Mouse (Mus musculus) forebrain, postnatal 0 days (tissue): ENCODE data around the gene Rapsn. TPM values are rescaled to one million over a fixed set of nuclear protein-coding genes. Genes with fewer than 3 reads are reported as not detected.

Experiments
- ATAC-seq: fragments of 200-750 bp; cut with Nextera tagmentation; 2 replicates; pipeline ENCODE4 v1.8.0; 2017; ENCODE audit warnings: mild to moderate bottlenecking, moderate library complexity
- DNase-seq: peaks from one replicate; pipeline ENCODE4 v3.0.0-alpha.2; 2015
- H3K27ac ChIP-seq: fragments of 300-500 bp; sonication (generic); 2 replicates; pipeline ENCODE4 v1.5.1; 2014; ENCODE audit warnings: low read depth, mild to moderate bottlenecking, antibody characterized with exemption, low read length, moderate library complexity, mixed read lengths
- H3K27me3 ChIP-seq: fragments of 300-500 bp; sonication (generic); 2 replicates; pipeline ENCODE4 v1.6.1; 2014; ENCODE audit warnings: mild to moderate bottlenecking, low read length, mixed read lengths; ENCODE audit not compliant: insufficient read depth
- H3K36me3 ChIP-seq: fragments of 300-500 bp; sonication (generic); 2 replicates; pipeline ENCODE4 v1.6.1; 2014; ENCODE audit warnings: mild to moderate bottlenecking, moderate library complexity; ENCODE audit not compliant: insufficient read depth
- H3K4me1 ChIP-seq: fragments of 300-500 bp; sonication (generic); 2 replicates; pipeline ENCODE4 v1.6.1; 2014; ENCODE audit warnings: antibody characterized with exemption; ENCODE audit not compliant: insufficient read depth
- H3K4me2 ChIP-seq: fragments of 300-500 bp; sonication (generic); 2 replicates; pipeline ENCODE4 v1.6.1; 2014; ENCODE audit warnings: low read depth, mild to moderate bottlenecking, moderate library complexity
- H3K4me3 ChIP-seq: fragments of 300-500 bp; sonication (generic); 2 replicates; pipeline ENCODE4 v1.5.1; 2014; ENCODE audit warnings: low read depth, low read length, mixed read lengths
- H3K9ac ChIP-seq: fragments of 300-500 bp; sonication (generic); 2 replicates; pipeline ENCODE4 v1.6.1; 2014; ENCODE audit warnings: mild to moderate bottlenecking
- H3K9me3 ChIP-seq: fragments of 300-500 bp; sonication (generic); 2 replicates; pipeline ENCODE4 v1.6.1; 2016; ENCODE audit warnings: low read length
- CTCF ChIP-seq: sonication (generic); IDR thresholded peaks from 2 replicates; pipeline ENCODE4 v1.5.1; 2016; ENCODE audit warnings: antibody characterized with exemption, control low read depth, low read depth
- WGBS: fragments of 180-500 bp; shearing (Covaris S2); extraction: QIAGEN DNeasy Blood & Tissue Kit; methylation state at CpG from one replicate; pipeline ENCODE4 v1.1.7; 2014; 5-methylcytosine and 5-hydroxymethylcytosine counted together
- polyA plus RNA-seq: library from polyadenylated mRNA; unstranded; fragments of >200 nt; fragmentation: Nextera tagmentation; extraction: Ambion mirVana; gene quantifications from 2 replicates; pipeline ENCODE4 v1.2.1, GENCODE M21; 2015
- total RNA-seq: library from RNA; depleted of rRNA; stranded (reverse); fragments of >200 nt; gene quantifications from 2 replicates; pipeline ENCODE4 v1.2.3, GENCODE M21; 2014

Rapsn gene
- total and polyA plus RNA-seq, 2 experiments from 2014 or later, result 0.38 to 1.1 TPM

GRCm38 (mm10) chr2:91053181-91053933 is 17.9 kb downstream of the Rapsn start:
- no peak for TF ChIP-seq CTCF
- no peak for DNase-seq
- no peaks in the 10 kb centered on the region for H3K27me3 ChIP-seq
- ATAC-seq, result peak; percentile 47
- H3K4me3 ChIP-seq, result peak overlapping the region; percentile 88
- H3K4me1 ChIP-seq, result peaks cover 11% of the 10 kb centered on the region
- no peaks in the 10 kb centered on the region for H3K9me3 ChIP-seq
- H3K36me3 ChIP-seq, result peaks cover 32% of the 10 kb centered on the region
- H3K9ac ChIP-seq, result peak overlapping the region; percentile 80
- 0% methylated on average over 6 of the region's 6 CpGs for WGBS
- peak overlapping the region; percentile 82 for H3K4me2 ChIP-seq
- H3K27ac ChIP-seq, result no peak overlapping the region; the same call in 1 of the 2 replicates

GRCm38 (mm10) chr2:91053934-91054382 is 18.5 kb downstream of the Rapsn start, which contains the start of gene Psmc3:
Gene Psmc3, plus strand, starts transcription at chr2:91054009.
- under 1% methylated on average over 40 of the region's 40 CpGs for WGBS

GRCm38 (mm10) chr2:91058435-91058834 is 23.0 kb downstream of the Rapsn start:
- peaks cover 8% of the 10 kb centered on the region for H3K4me1 ChIP-seq
- DNase-seq, result no peak
- no peak for ATAC-seq
- H3K9ac ChIP-seq, result no peak overlapping the region
- no peak overlapping the region for H3K27ac ChIP-seq
- H3K9me3 ChIP-seq, result no peaks in the 10 kb centered on the region
- H3K36me3 ChIP-seq, result peaks cover 69% of the 10 kb centered on the region
- TF ChIP-seq CTCF, result no peak
- H3K27me3 ChIP-seq, result no peaks in the 10 kb centered on the region
- 91% methylated on average over 5 of the region's 5 CpGs for WGBS
- H3K4me2 ChIP-seq, result no peak overlapping the region
- H3K4me3 ChIP-seq, result no peak overlapping the region

More at GRCm38 (mm10) chr2:91053934-91054382, 18.5 kb downstream of the Rapsn start, which contains the start of gene Psmc3:
- ATAC-seq (peak; percentile 99), DNase-seq (peak; percentile 96)
- peak within 1 kb of the TSS; percentile 88 for H3K4me3 ChIP-seq
- H3K36me3 ChIP-seq, result peaks cover 38% of the 10 kb centered on the region
- peaks cover 11% of the 10 kb centered on the region for H3K4me1 ChIP-seq
- H3K4me2 ChIP-seq, result peak within 1 kb of the TSS; percentile 82
- H3K27ac ChIP-seq, result peak within 1 kb of the TSS; percentile 90
- H3K9me3 ChIP-seq, result no peaks in the 10 kb centered on the region
- no peaks in the 10 kb centered on the region for H3K27me3 ChIP-seq
- peak within 1 kb of the TSS; percentile 80 for H3K9ac ChIP-seq
- TF ChIP-seq CTCF, result no peak; the same call in 1 of the 2 replicates

- Histone ChIP-seq H3K4me2 (no peak overlapping the region), H3K9me3 (no peaks in the 10 kb centered on the region), H3K27ac (no peak overlapping the region), H3K36me3 (peaks cover 78% of the 10 kb centered on the region), H3K9ac (no peak overlapping the region), H3K4me3 (no peak overlapping the region), H3K27me3 (no peaks in the 10 kb centered on the region), H3K4me1 (peaks cover 8% of the 10 kb centered on the region)
- TF ChIP-seq CTCF, result no peak
- DNase-seq (no peak), ATAC-seq (no peak)
- 92% methylated on average over 2 of the region's 2 CpGs for WGBS
These were observed 24.0 kb downstream of the Rapsn start for GRCm38 (mm10) chr2:91059376-91059775.

DNA sequence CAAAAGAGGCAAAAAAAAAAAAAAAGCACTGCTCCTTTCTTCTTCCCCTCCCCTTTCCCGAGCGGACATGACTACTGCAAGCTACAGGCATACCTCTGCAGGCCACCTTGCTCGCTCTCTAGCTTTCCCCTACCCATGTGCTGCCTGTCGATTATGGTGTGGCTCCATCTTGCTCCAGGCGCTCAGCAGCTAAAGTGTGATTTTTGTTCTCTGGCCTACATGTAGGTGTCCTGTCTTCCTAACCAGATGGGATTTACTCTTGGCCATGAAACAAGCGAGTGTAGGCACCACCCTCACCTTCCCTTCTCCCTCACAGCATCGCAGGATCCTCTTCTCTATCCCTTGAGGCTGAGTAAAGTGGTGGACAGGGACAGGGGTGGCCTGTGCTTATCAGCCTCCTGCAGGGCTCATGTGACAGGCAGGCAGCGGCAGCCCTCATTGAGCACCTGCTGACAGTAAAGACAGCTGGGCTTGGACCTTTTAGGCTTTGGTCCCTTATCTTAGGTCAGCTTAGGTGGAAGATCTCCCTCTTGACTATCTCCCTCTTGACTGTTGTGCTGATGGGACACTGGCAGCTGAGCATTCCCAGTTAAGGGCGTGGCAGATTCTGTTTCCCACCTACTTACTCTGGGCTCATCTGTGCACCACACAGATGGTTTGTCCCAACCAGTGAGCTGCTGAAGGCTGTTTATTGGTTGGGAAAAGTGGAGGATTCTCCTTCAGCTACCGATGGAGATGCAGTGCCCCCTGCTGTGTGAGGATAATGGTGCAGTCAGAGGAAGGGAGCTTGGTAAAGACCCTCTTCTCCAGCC is 25.3 kb downstream of the Rapsn start:
- ATAC-seq (peak; percentile 77), DNase-seq (peak; percentile 74)
- Histone ChIP-seq H3K9ac (no peak overlapping the region), H3K4me3 (no peak overlapping the region), H3K9me3 (no peaks in the 10 kb centered on the region), H3K36me3 (peaks cover 78% of the 10 kb centered on the region), H3K4me2 (no peak overlapping the region), H3K4me1 (no peaks in the 10 kb centered on the region), H3K27ac (no peak overlapping the region), H3K27me3 (no peaks in the 10 kb centered on the region)
- peak; percentile 88 for TF ChIP-seq CTCF
- 79% methylated on average over 10 of the region's 10 CpGs for WGBS

- peaks cover 68% of the 10 kb centered on the region for H3K36me3 ChIP-seq
- H3K4me3 ChIP-seq, result no peak overlapping the region
- H3K4me2 ChIP-seq, result no peak overlapping the region
- DNase-seq (no peak), ATAC-seq (no peak)
- H3K9ac ChIP-seq, result no peak overlapping the region
- H3K27ac ChIP-seq, result no peak overlapping the region
- WGBS, result 84% methylated on average over 6 of the region's 6 CpGs
- no peak for TF ChIP-seq CTCF
- no peaks in the 10 kb centered on the region for H3K9me3 ChIP-seq
- no peaks in the 10 kb centered on the region for H3K27me3 ChIP-seq
- H3K4me1 ChIP-seq, result no peaks in the 10 kb centered on the region
These were observed 26.5 kb downstream of the Rapsn start for GRCm38 (mm10) chr2:91061849-91062481.
